Mouse (Mus musculus): ENCODE measurements around the gene Ppp2r2c. TPM values are rescaled to one million over a fixed set of nuclear protein-coding genes. Genes with fewer than 3 reads are reported as not detected.

The Ppp2r2c gene
- polyA plus RNA-seq, 2 experiments = not detected

GRCm38 (mm10) chr5:36885595-36885994, 17.3 kb downstream of the Ppp2r2c start:
- Histone ChIP-seq H3K4me1 (replicated peaks; ENCODE audit: control insufficient read depth in 2 of 2, insufficient read depth in 2 of 2, low read length in 1 of 2) (no peaks in the 10 kb centered on the region), H3K27me3 (ENCODE audit: control insufficient read depth, insufficient read depth, low read length) (no peaks in the 10 kb centered on the region), H3K9me3 (ENCODE audit: control insufficient read depth, low read length) (no peaks in the 10 kb centered on the region), H3K4me3 (ENCODE audit: insufficient read depth in 1 of 2, low read depth in 2 of 2, low read length in 2 of 2) (no peak overlapping the region), H3K4me2 (ENCODE audit: low read depth) (no peak overlapping the region), H3K27ac (no peak overlapping the region), H3K9ac (replicated peaks) (no peak overlapping the region), H3K36me3 (replicated peaks; ENCODE audit: control insufficient read depth, insufficient read depth, low read depth) (no peaks in the 10 kb centered on the region)
- ATAC-seq (ENCODE audit: insufficient read depth) = no peak
- 59% methylated on average over 5 of the region's 5 CpGs for WGBS (ENCODE audit: insufficient replicate concordance)
- TF ChIP-seq EP300 (IDR thresholded peaks at IDR 0.05; ENCODE audit: low read depth) (no peak), CTCF (IDR thresholded peaks at IDR 0.05; ENCODE audit: low read depth) (no peak)
- DNase-seq (ENCODE audit: low read depth in 3 of 3, low spot score in 3 of 3) = no peak

- H3K9me3 ChIP-seq (ENCODE audit: control insufficient read depth, low read length) = no peaks in the 10 kb centered on the region
- H3K4me1 ChIP-seq (replicated peaks; ENCODE audit: control insufficient read depth in 2 of 2, insufficient read depth in 2 of 2, low read length in 1 of 2) = no peaks in the 10 kb centered on the region
- no peak overlapping the region for H3K4me3 ChIP-seq (ENCODE audit: insufficient read depth in 1 of 2, low read depth in 2 of 2, low read length in 2 of 2)
- no peaks in the 10 kb centered on the region for H3K36me3 ChIP-seq (replicated peaks; ENCODE audit: control insufficient read depth, insufficient read depth, low read depth)
- no peak for TF ChIP-seq CTCF (IDR thresholded peaks at IDR 0.05; ENCODE audit: low read depth)
- TF ChIP-seq EP300 (IDR thresholded peaks at IDR 0.05; ENCODE audit: low read depth) = no peak
- DNase-seq (ENCODE audit: low read depth in 3 of 3, low spot score in 3 of 3) (no peak), ATAC-seq (ENCODE audit: insufficient read depth) (no peak)
- H3K4me2 ChIP-seq (ENCODE audit: low read depth) = no peak overlapping the region
- 47% methylated on average over 2 of the region's 2 CpGs for WGBS (ENCODE audit: insufficient replicate concordance)
- H3K9ac ChIP-seq (replicated peaks) = no peak overlapping the region
- H3K27ac ChIP-seq = no peak overlapping the region
- H3K27me3 ChIP-seq (ENCODE audit: control insufficient read depth, insufficient read depth, low read length) = no peaks in the 10 kb centered on the region
These were observed 18.0 kb downstream of the Ppp2r2c start for GRCm38 (mm10) chr5:36886298-36886697.

- no peak overlapping the region for H3K27ac ChIP-seq
- H3K27me3 ChIP-seq (ENCODE audit: control insufficient read depth, insufficient read depth, low read length) = no peaks in the 10 kb centered on the region
- TF ChIP-seq CTCF (IDR thresholded peaks at IDR 0.05; ENCODE audit: low read depth) (no peak), EP300 (IDR thresholded peaks at IDR 0.05; ENCODE audit: low read depth) (no peak)
- no peak for ATAC-seq (ENCODE audit: insufficient read depth)
- no peaks in the 10 kb centered on the region for H3K4me1 ChIP-seq (replicated peaks; ENCODE audit: control insufficient read depth in 2 of 2, insufficient read depth in 2 of 2, low read length in 1 of 2)
- no peaks in the 10 kb centered on the region for H3K36me3 ChIP-seq (replicated peaks; ENCODE audit: control insufficient read depth, insufficient read depth, low read depth)
- H3K9me3 ChIP-seq (ENCODE audit: control insufficient read depth, low read length) = no peaks in the 10 kb centered on the region
- DNase-seq (ENCODE audit: low read depth in 3 of 3, low spot score in 3 of 3) = no peak
- H3K4me2 ChIP-seq (ENCODE audit: low read depth) = no peak overlapping the region
- no peak overlapping the region for H3K9ac ChIP-seq (replicated peaks)
- H3K4me3 ChIP-seq (ENCODE audit: insufficient read depth in 1 of 2, low read depth in 2 of 2, low read length in 2 of 2) = no peak overlapping the region
- 54% methylated on average over 7 of the region's 7 CpGs for WGBS (ENCODE audit: insufficient replicate concordance)
These were observed 18.6 kb downstream of the Ppp2r2c start for GRCm38 (mm10) chr5:36886852-36887283.

- Histone ChIP-seq H3K4me1 (replicated peaks; ENCODE audit: control insufficient read depth in 2 of 2, insufficient read depth in 2 of 2, low read length in 1 of 2) (no peaks in the 10 kb centered on the region), H3K4me3 (ENCODE audit: insufficient read depth in 1 of 2, low read depth in 2 of 2, low read length in 2 of 2) (no peak overlapping the region), H3K27me3 (ENCODE audit: control insufficient read depth, insufficient read depth, low read length) (no peaks in the 10 kb centered on the region), H3K4me2 (ENCODE audit: low read depth) (no peak overlapping the region), H3K9ac (replicated peaks) (no peak overlapping the region), H3K9me3 (ENCODE audit: control insufficient read depth, low read length) (no peaks in the 10 kb centered on the region), H3K36me3 (replicated peaks; ENCODE audit: control insufficient read depth, insufficient read depth, low read depth) (no peaks in the 10 kb centered on the region), H3K27ac (no peak overlapping the region)
- DNase-seq (ENCODE audit: low read depth in 3 of 3, low spot score in 3 of 3) = no peak
- TF ChIP-seq CTCF (IDR thresholded peaks at IDR 0.05; ENCODE audit: low read depth) = no peak
- no peak for TF ChIP-seq EP300 (IDR thresholded peaks at IDR 0.05; ENCODE audit: low read depth)
- no peak for ATAC-seq (ENCODE audit: insufficient read depth)
- 28% methylated on average over 9 of the region's 9 CpGs for WGBS (ENCODE audit: insufficient replicate concordance)
These were observed 19.1 kb downstream of the Ppp2r2c start for GRCm38 (mm10) chr5:36887299-36887988.

- H3K9ac ChIP-seq (replicated peaks) = no peak overlapping the region
- WGBS (ENCODE audit: insufficient replicate concordance) = 68% methylated on average over 8 of the region's 8 CpGs
- DNase-seq (ENCODE audit: low read depth in 3 of 3, low spot score in 3 of 3) (no peak), ATAC-seq (ENCODE audit: insufficient read depth) (no peak)
- no peaks in the 10 kb centered on the region for H3K27me3 ChIP-seq (ENCODE audit: control insufficient read depth, insufficient read depth, low read length)
- H3K9me3 ChIP-seq (ENCODE audit: control insufficient read depth, low read length) = no peaks in the 10 kb centered on the region
- H3K4me3 ChIP-seq (ENCODE audit: insufficient read depth in 1 of 2, low read depth in 2 of 2, low read length in 2 of 2) = no peak overlapping the region
- no peaks in the 10 kb centered on the region for H3K36me3 ChIP-seq (replicated peaks; ENCODE audit: control insufficient read depth, insufficient read depth, low read depth)
- no peaks in the 10 kb centered on the region for H3K4me1 ChIP-seq (replicated peaks; ENCODE audit: control insufficient read depth in 2 of 2, insufficient read depth in 2 of 2, low read length in 1 of 2)
- no peak overlapping the region for H3K4me2 ChIP-seq (ENCODE audit: low read depth)
- TF ChIP-seq EP300 (IDR thresholded peaks at IDR 0.05; ENCODE audit: low read depth) (no peak), CTCF (IDR thresholded peaks at IDR 0.05; ENCODE audit: low read depth) (no peak)
- no peak overlapping the region for H3K27ac ChIP-seq
These were observed 20.2 kb downstream of the Ppp2r2c start for GRCm38 (mm10) chr5:36888501-36888900.

All from liver, embryonic 14.5 days (tissue).